Mouse (Mus musculus): Measurements from ENCODE around the gene Hnrnpdl. TPM values are rescaled to one million over a fixed set of nuclear protein-coding genes. Genes with fewer than 3 reads are reported as not detected.

Hnrnpdl gene
- polyA plus RNA-seq, 1 experiment from 2014 or later: 218 TPM

- Histone ChIP-seq H3K9me3 (no peaks in the 10 kb centered on the region), H3K27me3 (no peaks in the 10 kb centered on the region), H3K4me1 (no peaks in the 10 kb centered on the region), H3K36me3 (no peaks in the 10 kb centered on the region), H3K9ac (no peak overlapping the region), H3K4me3 (no peak overlapping the region), H3K27ac (no peak overlapping the region), H3K4me2 (no peak overlapping the region)
- WGBS: 78% methylated on average over 4 of the region's 4 CpGs
- ATAC-seq (ENCODE audit: insufficient number of reproducible peaks, insufficient read depth, low FRiP score, low TSS enrichment, low read depth): no peak
These were observed 35.6 kb downstream of the Hnrnpdl start for GRCm38 (mm10) chr5:100003895-100004294.

GRCm38 (mm10) chr5:100000500-100000899, 39.0 kb downstream of the Hnrnpdl start:
- 40% methylated on average over 8 of the region's 8 CpGs for WGBS
- Histone ChIP-seq H3K4me2 (no peak overlapping the region), H3K9me3 (peaks cover 10% of the 10 kb centered on the region; the same call in 1 of the 2 replicates), H3K4me3 (no peak overlapping the region), H3K27ac (no peak overlapping the region), H3K36me3 (no peaks in the 10 kb centered on the region), H3K27me3 (no peaks in the 10 kb centered on the region), H3K9ac (no peak overlapping the region), H3K4me1 (no peaks in the 10 kb centered on the region)
- no peak for ATAC-seq (ENCODE audit: insufficient number of reproducible peaks, insufficient read depth, low FRiP score, low TSS enrichment, low read depth)

GRCm38 (mm10) chr5:100000048-100000447, 39.4 kb downstream of the Hnrnpdl start:
- ATAC-seq (ENCODE audit: insufficient number of reproducible peaks, insufficient read depth, low FRiP score, low TSS enrichment, low read depth): no peak
- Histone ChIP-seq H3K27me3 (no peaks in the 10 kb centered on the region), H3K4me2 (no peak overlapping the region), H3K36me3 (no peaks in the 10 kb centered on the region), H3K27ac (no peak overlapping the region), H3K9me3 (peaks cover 10% of the 10 kb centered on the region; the same call in 1 of the 2 replicates), H3K9ac (no peak overlapping the region), H3K4me1 (no peaks in the 10 kb centered on the region), H3K4me3 (no peak overlapping the region)
- 78% methylated on average over 7 of the region's 7 CpGs for WGBS

GRCm38 (mm10) chr5:99994680-99995079, 44.8 kb downstream of the Hnrnpdl start:
- Histone ChIP-seq H3K27me3 (no peaks in the 10 kb centered on the region), H3K36me3 (no peaks in the 10 kb centered on the region), H3K4me1 (no peaks in the 10 kb centered on the region), H3K9ac (no peak overlapping the region), H3K9me3 (peaks cover 10% of the 10 kb centered on the region; the same call in 1 of the 2 replicates), H3K27ac (no peak overlapping the region), H3K4me2 (no peak overlapping the region), H3K4me3 (no peak overlapping the region)
- WGBS: 90% methylated on average over 3 of the region's 3 CpGs
- no peak for ATAC-seq (ENCODE audit: insufficient number of reproducible peaks, insufficient read depth, low FRiP score, low TSS enrichment, low read depth)

- Histone ChIP-seq H3K36me3 (no peaks in the 10 kb centered on the region), H3K27me3 (no peaks in the 10 kb centered on the region), H3K9ac (no peak overlapping the region), H3K9me3 (peaks cover 10% of the 10 kb centered on the region; the same call in 1 of the 2 replicates), H3K4me2 (no peak overlapping the region), H3K27ac (no peak overlapping the region), H3K4me1 (no peaks in the 10 kb centered on the region), H3K4me3 (no peak overlapping the region)
- 73% methylated on average over 3 of the region's 3 CpGs for WGBS
- ATAC-seq (ENCODE audit: insufficient number of reproducible peaks, insufficient read depth, low FRiP score, low TSS enrichment, low read depth): no peak
These were observed 45.3 kb downstream of the Hnrnpdl start for GRCm38 (mm10) chr5:99994166-99994565.

Other genes starting within 250 kb of the Hnrnpdl start
- 0.56 and 0.72 TPM in 2 replicates for gene Vamp9, start 133.4 kb downstream of the Hnrnpdl start, polyA plus RNA-seq (2015; fragmentation: Nextera tagmentation; extraction: Ambion mirVana)
- 245 and 246 TPM in 2 replicates for gene Hnrnpd, start 60.7 kb downstream of the Hnrnpdl start, polyA plus RNA-seq (2015; fragmentation: Nextera tagmentation; extraction: Ambion mirVana)
- gene 4930524J08Rik, start 60.6 kb downstream of the Hnrnpdl start, polyA plus RNA-seq (2015; fragmentation: Nextera tagmentation; extraction: Ambion mirVana): 3.2 and 3.4 TPM in 2 replicates
- gene Enoph1, start 321 bp upstream of the Hnrnpdl start, polyA plus RNA-seq (2015; fragmentation: Nextera tagmentation; extraction: Ambion mirVana): 46.1 and 49.0 TPM in 2 replicates
- 1.9 and 2.4 TPM in 2 replicates for gene Tmem150c, start 120.1 kb upstream of the Hnrnpdl start, polyA plus RNA-seq (2015; fragmentation: Nextera tagmentation; extraction: Ambion mirVana)